Mouse (Mus musculus) testis, adult 2 months (tissue): ENCODE measurements around the gene Zfp874a. TPM values are rescaled to one million over a fixed set of nuclear protein-coding genes. Genes with fewer than 3 reads are reported as not detected.
"Not testable (repeated sequence)": the region's sequence is repeated elsewhere in the genome, so short reads cannot be mapped to it uniquely, and the experiment has no call there.

ENCODE experiments used
- H3K27ac ChIP-seq: fragments of 200-500 bp; 2 replicates; pipeline ENCODE4 v1.5.1; 2012; ENCODE audit warnings: low read depth, low read length; ENCODE audit not compliant: control insufficient read depth, insufficient read depth
- H3K27me3 ChIP-seq: fragments of 200-500 bp; 2 replicates; pipeline ENCODE4 v1.6.1; 2012; ENCODE audit warnings: mild to moderate bottlenecking, low read length, moderate library complexity; ENCODE audit not compliant: control insufficient read depth, insufficient read depth
- H3K36me3 ChIP-seq: fragments of 200-500 bp; 2 replicates; pipeline ENCODE4 v1.6.1; 2012; ENCODE audit warnings: mild to moderate bottlenecking, low read length; ENCODE audit not compliant: control insufficient read depth, insufficient read depth
- H3K4me1 ChIP-seq: fragments of 200-500 bp; 2 replicates; pipeline ENCODE4 v1.6.1; 2012; ENCODE audit warnings: low read length; ENCODE audit not compliant: control insufficient read depth, insufficient read depth
- H3K4me3 ChIP-seq: fragments of 200-500 bp; 2 replicates; pipeline ENCODE4 v1.5.1; 2012; ENCODE audit warnings: low read depth, mild to moderate bottlenecking, low read length, moderate library complexity, mixed read lengths; ENCODE audit not compliant: control insufficient read depth
- CTCF ChIP-seq: fragments of 200-500 bp; IDR thresholded peaks from 2 replicates; pipeline ENCODE4 v1.5.1; 2012; ENCODE audit warnings: low read depth, mild to moderate bottlenecking, inconsistent platforms, low read length, moderate library complexity; ENCODE audit not compliant: control insufficient read depth, insufficient read depth, insufficient replicate concordance
- POLR2A ChIP-seq: fragments of 200-500 bp; IDR thresholded peaks from 2 replicates; pipeline ENCODE4 v1.6.1; 2012; ENCODE audit warnings: low read depth, mild to moderate bottlenecking, inconsistent platforms, low read length, moderate library complexity; ENCODE audit not compliant: control insufficient read depth
- polyA plus RNA-seq: library from polyadenylated mRNA; depleted of rRNA; stranded (reverse); fragments of >200 nt; gene quantifications from 2 replicates; pipeline ENCODE4 v1.2.3, GENCODE M21; 2012

The Zfp874a gene
- polyA plus RNA-seq, 1 experiment: 0.65 TPM

- Histone ChIP-seq H3K27me3 (no peaks in the 10 kb centered on the region), H3K4me1 (no peaks in the 10 kb centered on the region), H3K36me3 (no peaks in the 10 kb centered on the region), H3K4me3 (no peak overlapping the region), H3K27ac (no peak overlapping the region)
- TF ChIP-seq POLR2A (no peak), CTCF (no peak)
These were observed 17.9 kb upstream of the Zfp874a start for GRCm38 (mm10) chr13:67469274-67469673.

DNA sequence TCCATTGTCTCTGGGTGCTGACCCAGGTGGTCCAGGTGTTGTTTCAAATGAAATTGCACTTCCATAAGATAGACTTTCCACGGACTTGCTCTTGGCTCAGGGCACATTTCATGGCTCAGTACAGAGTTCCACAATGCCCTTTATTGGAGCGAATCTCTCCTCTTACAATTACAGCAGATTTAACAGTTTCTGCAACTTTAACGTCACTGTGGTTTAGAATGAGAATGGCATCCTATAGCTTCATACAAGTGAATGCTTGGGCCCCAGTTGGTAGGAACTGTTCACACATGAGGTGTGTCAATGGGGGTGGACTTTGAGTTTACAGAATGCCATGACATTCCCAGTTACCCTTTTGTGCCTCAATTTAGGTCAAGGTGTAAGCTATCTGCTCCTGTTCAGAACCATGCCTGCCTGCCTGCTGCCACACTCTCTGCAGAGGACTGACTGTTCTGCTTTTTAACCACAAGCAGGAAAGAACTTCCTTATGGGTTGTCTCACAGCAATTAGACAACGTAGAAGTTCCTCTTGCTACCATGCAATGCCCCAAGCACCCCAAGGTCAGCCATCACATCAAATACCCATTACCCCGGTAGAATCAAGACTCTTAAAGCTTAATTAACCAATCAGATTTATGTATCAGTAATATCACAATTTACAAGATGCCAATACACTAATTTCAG is 12.2 kb upstream of the Zfp874a start:
- not testable (repeated sequence) for H3K27ac ChIP-seq, H3K4me3 ChIP-seq, H3K27me3 ChIP-seq, H3K4me1 ChIP-seq, H3K36me3 ChIP-seq

DNA sequence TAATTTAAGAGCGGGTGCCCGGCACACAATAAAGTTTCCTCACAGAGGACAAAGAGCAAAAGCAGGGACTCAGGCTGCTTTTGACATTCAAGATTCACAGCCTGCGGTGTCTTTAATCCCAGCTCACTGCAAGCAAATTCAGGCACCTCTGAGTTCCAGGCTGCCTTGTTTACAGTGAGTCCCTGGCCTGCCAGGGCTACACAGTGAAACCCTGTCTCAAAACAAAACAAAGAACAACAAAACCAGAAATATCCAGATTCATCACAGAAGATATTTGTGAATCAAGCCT is 541 bp upstream of the Zfp874a start:
- Histone ChIP-seq H3K4me3 (no peak overlapping the region), H3K36me3 (no peaks in the 10 kb centered on the region), H3K27me3 (no peaks in the 10 kb centered on the region), H3K4me1 (peaks cover 5% of the 10 kb centered on the region), H3K27ac (peak overlapping the region; percentile 30; the same call in 1 of the 2 replicates)
- TF ChIP-seq POLR2A: no peak
- TF ChIP-seq CTCF: no peak

DNA sequence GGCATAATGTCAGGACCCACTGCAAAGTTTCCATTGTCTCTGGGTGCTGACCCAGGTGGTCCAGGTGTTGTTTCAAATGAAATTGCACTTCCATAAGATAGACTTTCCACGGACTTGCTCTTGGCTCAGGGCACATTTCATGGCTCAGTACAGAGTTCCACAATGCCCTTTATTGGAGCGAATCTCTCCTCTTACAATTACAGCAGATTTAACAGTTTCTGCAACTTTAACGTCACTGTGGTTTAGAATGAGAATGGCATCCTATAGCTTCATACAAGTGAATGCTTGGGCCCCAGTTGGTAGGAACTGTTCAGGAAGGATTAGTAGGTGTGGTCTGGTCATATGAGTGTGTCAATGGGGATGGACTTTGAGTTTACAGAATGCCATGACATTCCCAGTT is 14.3 kb downstream of the Zfp874a start:
- not testable (repeated sequence) for H3K4me1 ChIP-seq, H3K4me3 ChIP-seq

DNA sequence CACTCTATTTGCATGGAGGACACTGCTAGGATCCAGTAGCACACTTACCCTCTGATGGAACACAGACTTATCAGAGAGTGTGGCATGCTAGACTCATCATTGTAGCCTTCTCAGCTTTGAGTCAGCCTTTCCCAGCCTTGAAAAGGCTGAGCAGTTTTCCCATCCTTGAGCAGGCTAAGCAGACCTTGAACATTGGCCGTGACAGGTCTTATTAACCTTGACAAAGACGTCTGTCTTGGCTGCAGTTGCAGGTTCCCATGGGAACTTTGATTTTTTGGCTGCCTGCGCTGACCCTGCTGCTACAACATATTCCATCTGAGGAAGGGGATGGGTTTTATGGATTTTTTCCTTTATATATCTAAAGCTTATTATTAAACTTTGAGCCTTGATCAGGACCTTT is 23.3 kb downstream of the Zfp874a start:
- H3K27ac ChIP-seq: no peak overlapping the region
- TF ChIP-seq POLR2A (no peak), CTCF (no peak)
- no peaks in the 10 kb centered on the region for H3K4me1 ChIP-seq
- no peaks in the 10 kb centered on the region for H3K36me3 ChIP-seq
- H3K27me3 ChIP-seq: no peaks in the 10 kb centered on the region
- no peak overlapping the region for H3K4me3 ChIP-seq

More for the DNA sequence above, 14.3 kb downstream of the Zfp874a start:
- H3K27me3 ChIP-seq, H3K27ac ChIP-seq, H3K36me3 ChIP-seq: not testable (repeated sequence)

- H3K27me3 ChIP-seq, H3K27ac ChIP-seq, H3K4me3 ChIP-seq, H3K36me3 ChIP-seq, H3K4me1 ChIP-seq: not testable (repeated sequence)
These were observed 25.7 kb downstream of the Zfp874a start for GRCm38 (mm10) chr13:67425699-67426098.

DNA sequence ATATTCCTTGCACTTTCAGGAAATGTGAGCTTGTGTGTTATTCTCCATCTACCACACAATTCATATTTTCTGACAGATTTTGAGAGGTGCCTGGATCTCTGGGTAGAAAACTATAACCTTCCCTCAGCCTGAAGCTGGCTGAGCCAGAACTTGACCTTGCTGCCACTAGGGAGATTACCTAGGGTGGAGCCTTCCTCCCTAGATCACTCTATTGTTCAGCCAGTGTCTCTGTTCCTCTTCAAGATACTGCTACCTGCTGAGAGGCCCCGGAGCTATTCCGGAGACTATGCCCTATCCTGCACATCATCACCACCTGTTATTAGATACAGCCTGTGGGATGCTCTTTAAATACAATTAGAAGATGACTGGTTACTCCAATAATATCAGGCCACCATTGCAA is 28.9 kb downstream of the Zfp874a start:
- not testable (repeated sequence) for H3K36me3 ChIP-seq, H3K27ac ChIP-seq, H3K4me3 ChIP-seq

GRCm38 (mm10) chr13:67421207-67421857 is 30.1 kb downstream of the Zfp874a start, which contains the start of gene Zfp459:
Gene Zfp459, minus strand, starts transcription at chr13:67421418.
- no peak for TF ChIP-seq CTCF
- TF ChIP-seq POLR2A: no peak
- Histone ChIP-seq H3K27ac (no peak within 1 kb of the TSS), H3K36me3 (no peaks in the 10 kb centered on the region), H3K4me1 (peaks cover 2% of the 10 kb centered on the region), H3K27me3 (no peaks in the 10 kb centered on the region), H3K4me3 (peak within 1 kb of the TSS; percentile 86)

More for the DNA sequence above, 28.9 kb downstream of the Zfp874a start:
- H3K27me3 ChIP-seq, H3K4me1 ChIP-seq: not testable (repeated sequence)
